In the genomic region with DNA sequence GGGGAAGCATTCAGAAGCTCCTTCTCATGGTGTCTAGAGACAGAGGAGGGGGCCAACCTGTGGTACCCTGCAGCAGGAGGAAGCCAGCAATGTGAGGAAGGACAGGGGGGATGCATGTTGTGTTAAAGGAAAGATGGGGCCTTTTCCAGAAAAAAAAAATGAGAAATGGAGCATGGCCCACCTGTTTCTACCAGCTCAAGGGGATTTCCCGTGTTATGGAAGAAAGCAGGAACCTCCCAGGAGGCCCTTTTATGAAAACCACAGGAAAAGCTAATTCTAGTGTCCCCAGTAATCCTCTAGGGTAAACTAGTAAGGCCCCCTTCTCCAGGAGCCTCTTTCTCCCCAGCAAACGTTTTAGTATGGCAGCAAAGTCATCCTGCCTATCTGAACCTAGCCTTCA, we compare ENCODE assay signal across 1 mouse cellular context.
TF ChIP-seq lines count a peak whose summit lies in the region.

No protein-coding gene starts in this region.

TF ChIP-seq in CH12.LX, 34 proteins besides CTCF, POLR2A, EP300 and RAD21 (continued from another document):
- TF ChIP-seq SIN3A (IDR thresholded peaks at IDR 0.05; ENCODE audit: low read length) (no peak; the same call in 1 of the 2 replicates), MYC (IDR thresholded peaks at IDR 0.05; ENCODE audit: low read depth, low read length) (no peak), BHLHE40 (IDR thresholded peaks at IDR 0.05; ENCODE audit: low read depth, low read length) (peak; percentile 47), MEF2A (IDR thresholded peaks at IDR 0.05; ENCODE audit: borderline replicate concordance, low read depth, low read length) (peak; percentile 81), MAX (IDR thresholded peaks at IDR 0.05; ENCODE audit: low read length) (no peak), SMC3 (IDR thresholded peaks at IDR 0.05; ENCODE audit: low read depth, low read length) (no peak), ZNF384 (IDR thresholded peaks at IDR 0.05; ENCODE audit: low read depth, low read length) (peak; percentile 74)
